Mouse (Mus musculus) erythroblast, adult 5-6 weeks (primary cell): ENCODE measurements around the gene Actn4. TPM values are rescaled to one million over a fixed set of nuclear protein-coding genes. Genes with fewer than 3 reads are reported as not detected.

Experiments
- ATAC-seq: replicated peaks from 2 replicates; pipeline ENCODE4 v1.8.0; 2016; ENCODE audit warnings: moderate number of reproducible peaks, mild to moderate bottlenecking, moderate TSS enrichment, inconsistent platforms; ENCODE audit not compliant: poor library complexity, low FRiP score, severe bottlenecking
- total RNA-seq, 2 experiments: library from RNA; stranded (forward) in 1 of 2; stranded (reverse) in 1 of 2; fragments of 150-400 nt in 1 of 2; fragments of 200-764, 138-1000 nt in 1 of 2; gene quantifications; 2 replicates each; pipeline versions ENCODE4 v1.2.3 to v1.2.4; 2015 to 2017; ENCODE audit warnings: low replicate concordance in 2 of 2

The Actn4 gene
- total RNA-seq, 2 experiments from 2014 or later, result 45.1 to 55.3 TPM

DNA sequence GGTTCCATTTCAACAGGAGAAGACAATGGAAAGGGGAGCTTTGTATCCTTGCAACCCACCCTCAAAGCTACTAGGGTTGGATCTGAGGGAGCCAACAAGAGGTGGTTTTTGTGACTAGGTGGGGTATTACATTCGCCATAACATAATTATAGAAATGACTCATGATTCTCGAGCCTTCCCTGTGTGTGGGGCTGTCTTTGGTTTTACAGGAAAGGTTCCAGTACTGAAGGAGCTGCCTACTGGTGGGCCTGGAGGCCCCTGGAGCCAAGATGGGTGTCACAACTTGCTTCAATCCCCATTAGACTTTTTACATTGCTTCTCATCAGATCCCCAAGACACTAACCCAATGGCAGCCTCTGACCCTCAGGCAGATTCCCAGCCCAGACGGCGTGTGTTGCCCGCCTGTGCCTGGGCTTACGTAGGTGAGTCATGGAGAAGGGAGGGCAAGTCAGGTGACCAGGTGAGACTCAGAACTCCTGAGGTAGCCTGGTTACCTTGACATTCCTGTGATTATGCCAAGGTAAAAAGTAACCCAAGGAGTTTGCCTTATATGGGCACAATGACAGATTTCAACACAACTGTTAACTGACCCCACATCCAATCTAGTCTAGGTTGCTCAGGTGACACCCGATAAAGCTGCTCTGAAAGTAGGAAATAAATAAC, 31.0 kb downstream of the Actn4 start:
- no peak for ATAC-seq

DNA sequence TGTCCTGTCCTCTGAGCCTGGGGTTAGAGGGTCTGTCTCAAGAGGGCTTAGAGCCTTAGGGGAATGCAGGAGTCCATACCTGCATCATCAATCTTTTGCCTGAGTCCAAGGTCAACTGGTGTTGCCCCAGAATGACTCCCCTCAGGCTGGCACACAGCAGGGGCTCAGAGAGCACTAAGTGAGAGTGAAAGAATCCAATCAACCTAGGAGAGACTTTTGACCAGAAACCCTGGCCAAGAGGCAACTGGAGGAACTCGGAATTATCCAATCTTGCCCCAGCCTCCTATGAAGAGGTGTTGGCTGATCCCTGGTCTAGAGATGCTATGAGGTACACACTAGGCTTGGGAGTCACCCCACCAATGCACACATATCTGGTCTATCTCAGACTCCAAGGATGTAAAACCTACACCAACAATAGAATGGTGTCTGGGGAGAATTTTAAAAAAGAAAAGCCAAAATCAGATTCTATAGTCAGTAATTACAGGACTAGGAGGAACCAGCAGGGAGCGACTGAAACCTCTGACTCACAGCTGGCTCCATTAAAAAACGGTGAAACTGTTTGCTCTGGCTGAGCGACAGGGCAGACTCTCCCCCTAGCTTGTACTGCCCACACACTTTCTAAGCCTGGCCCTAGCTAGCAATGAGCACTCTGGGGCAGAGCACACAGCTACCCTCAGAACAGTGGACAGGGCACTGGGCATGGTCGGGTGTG, 31.7 kb downstream of the Actn4 start:
- ATAC-seq, result no peak

DNA sequence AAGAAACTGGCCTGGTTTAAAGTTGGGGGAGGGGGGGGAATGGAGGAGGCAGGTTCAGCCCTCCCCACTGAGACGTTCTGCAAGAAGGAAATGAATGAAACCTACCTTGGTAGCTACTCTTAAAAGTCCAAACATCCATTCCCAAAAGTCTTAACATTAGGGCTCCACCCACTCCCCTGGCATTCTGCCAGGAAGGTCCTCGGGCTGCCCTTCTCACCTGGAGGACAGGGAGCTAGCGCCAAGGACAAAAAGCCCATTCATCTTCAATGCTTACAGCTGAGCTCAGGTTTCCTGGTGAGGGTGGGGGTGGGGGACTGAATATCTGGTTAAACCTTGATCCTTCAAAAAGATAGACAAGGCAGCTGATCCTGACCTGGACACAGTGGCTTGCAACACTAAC, 32.8 kb downstream of the Actn4 start:
- ATAC-seq, result no peak

DNA sequence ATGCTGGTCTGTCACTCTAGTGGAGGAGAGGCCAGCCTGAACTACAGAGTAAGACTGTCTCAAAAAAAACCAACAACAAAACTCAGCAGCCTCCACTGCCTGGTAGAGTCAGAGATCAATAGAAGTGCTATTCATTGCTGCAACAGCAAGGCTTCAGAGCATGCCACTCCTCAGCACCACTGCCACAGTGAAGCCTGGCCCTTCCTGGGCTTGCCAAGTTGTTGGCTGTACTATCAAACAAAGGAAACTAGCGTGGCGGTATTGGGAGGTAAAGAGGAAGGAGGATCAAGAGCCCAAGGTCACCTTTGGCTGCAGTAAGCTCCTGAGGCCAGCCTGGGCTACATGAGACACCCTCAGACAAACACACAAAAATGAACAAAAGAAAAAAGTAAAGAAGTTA, 36.0 kb downstream of the Actn4 start:
- ATAC-seq, result no peak

DNA sequence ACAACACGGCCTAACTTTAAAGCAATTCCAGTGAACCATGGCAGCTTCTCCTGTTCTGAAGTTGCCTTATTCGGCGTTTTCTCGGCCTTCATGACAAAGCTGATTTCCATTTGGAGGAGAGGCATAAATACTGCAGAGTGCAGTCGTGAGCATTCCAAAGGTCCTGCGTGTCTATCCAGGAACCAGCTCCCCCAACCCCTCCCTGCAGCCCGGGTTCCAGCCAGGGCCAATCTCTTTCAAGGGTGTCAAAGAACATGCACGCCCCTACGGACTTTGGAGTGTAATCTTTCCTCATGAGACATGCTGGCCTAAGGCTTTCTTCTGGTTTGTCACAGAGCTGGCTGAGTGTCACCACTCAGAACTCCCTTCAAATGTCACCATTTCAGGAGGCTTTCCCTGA, 36.8 kb downstream of the Actn4 start:
- ATAC-seq, result no peak

DNA sequence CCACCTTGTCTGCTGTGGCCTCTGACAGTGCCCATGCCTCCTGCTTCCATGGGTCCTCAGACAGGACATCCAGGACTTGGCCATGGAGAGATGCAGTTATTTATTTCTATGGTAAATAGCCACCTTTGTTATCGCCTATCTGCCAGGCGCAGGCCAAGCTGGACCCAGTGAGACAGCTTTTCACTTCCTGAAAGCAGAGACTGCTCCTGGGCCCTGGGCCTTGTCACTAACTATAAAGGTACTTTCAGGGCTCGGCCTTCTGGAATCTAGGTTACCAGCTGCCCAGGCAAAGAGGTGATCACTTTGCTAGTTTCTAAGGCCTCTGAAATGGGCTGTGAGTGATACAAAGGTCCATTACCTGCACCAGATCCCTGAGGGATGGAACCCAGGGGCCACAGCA, 37.3 kb downstream of the Actn4 start:
- ATAC-seq, result no peak

DNA sequence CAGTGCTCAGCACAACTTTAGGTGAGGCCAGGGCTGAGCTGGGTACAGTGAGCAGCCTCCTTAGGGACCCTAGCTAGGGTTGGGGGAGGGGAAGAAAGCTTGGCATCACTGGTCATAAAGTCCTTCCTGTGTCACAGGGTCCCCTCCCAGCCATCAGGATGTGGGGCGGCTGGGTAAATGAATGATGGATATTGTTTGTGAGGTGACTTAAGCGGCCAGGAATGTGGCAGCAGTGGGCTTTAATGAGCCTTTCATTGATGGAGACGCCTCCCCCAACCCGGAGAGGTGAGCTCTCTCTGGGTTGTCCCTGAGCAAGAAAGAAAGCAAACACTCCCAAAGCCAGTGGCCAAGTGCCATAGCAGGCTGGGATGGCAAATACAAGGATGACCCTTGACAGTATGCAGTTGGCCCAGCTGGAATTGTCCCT, 38.3 kb downstream of the Actn4 start:
- no peak for ATAC-seq

DNA sequence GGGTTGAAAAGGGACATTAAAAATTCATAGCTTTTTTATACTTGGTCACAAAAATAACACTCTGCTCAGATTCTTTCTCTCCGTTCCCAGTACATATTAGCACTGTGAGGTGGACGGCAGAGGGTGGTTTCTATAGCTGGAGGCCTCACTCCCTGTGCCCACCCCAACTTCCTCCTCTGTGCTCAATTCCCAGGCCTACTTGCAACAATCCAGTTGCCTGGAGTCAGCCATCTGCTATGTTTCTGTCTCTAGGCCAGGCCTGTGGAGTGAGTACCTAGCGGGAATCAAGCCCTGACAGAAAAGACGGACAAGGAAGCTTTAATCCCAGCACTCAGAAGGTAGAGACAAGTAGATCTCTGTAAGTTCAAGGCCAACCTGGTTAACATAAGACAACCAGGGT, 39.5 kb downstream of the Actn4 start:
- no peak for ATAC-seq

DNA sequence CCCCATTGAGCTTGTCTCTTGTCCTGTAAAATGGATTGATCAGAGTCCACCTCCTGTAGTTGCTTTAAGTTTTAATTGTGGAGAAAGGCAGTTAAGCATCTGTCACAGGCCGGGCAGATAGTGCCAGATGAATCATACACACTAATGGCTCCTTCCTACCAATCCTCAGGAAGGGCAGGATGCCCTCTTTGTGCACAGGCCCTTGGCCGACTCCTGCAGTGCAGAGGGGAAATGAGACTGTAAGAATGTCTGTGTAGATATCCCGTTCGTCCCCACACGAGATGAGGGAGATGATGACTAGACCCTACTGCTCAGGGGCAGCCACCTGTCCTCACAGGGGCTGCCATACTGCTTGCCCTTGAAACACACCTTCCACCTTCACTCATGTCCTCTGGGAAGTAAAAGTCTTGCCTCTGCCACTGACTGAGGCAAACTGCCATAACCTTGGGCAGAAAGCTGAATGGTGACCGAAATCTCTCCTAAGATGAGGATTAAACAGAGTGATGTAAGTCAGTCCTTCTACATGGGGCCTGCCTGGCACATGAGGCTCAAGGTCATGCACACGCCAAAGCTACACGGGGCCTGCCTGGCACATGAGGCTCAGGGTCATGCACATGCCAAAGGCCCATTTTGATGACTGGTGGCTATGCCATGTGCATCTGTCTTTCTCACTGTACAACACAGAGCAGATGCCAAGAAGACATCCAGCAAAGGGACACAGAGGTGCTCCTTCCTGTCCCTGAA, 40.2 kb downstream of the Actn4 start:
- no peak for ATAC-seq

DNA sequence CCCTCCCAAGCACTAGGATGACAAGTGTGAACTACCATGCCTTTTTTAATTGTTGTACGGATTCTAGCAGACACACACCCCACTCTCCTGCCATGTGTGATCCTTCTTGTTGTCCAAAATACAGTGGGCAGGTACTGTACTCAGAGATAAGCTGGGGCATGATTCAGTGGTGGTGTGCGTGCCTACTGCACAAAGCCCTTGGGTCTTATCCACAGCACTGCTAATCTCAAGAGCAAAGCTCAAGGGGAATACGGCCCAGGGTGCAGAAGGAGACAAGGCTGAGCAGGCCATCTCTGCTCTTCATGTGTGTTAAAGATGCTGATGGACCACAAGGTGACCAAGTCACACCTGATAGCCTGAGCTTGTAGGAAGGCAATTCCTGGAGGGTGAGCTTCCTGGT, 41.0 kb downstream of the Actn4 start:
- no peak for ATAC-seq

DNA sequence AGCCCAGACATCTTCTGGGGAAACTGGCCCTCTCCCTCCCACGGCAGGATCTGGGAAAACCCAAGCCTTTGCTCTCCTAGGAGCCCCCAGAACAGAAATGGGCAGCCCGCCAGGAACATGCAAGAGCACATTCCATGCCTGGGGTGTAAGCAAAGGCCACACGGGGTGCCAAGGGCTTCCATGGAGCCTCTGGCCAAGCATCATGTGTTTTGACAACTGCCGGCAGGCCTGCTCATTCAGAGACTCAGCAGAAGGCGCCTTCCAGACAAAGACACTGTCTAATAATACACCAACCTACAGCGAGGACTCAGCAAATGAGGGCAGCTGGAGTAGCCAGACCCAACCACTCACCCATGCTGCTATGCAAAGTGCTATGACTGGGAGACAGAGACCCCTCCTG, 42.3 kb downstream of the Actn4 start:
- ATAC-seq, result no peak

DNA sequence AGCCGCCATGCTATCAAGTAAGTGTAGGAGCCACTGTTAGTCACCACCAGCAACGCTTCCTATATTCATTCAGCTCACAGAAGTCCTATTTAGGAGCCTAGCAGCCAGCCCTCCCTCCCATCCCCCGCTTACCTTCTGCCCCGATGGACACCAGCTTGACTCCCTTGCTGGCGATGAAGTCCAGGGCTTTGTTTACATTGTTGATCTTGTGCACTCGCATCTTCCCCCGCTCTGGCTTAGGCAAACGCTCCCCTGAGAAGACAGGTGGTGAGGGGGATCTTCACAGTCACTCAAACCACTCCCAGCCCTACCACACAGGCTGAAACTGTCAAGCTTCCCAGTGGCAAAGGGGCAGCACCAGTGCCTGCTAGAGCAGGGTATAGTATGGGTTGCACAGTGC, 43.6 kb downstream of the Actn4 start:
- ATAC-seq, result no peak

DNA sequence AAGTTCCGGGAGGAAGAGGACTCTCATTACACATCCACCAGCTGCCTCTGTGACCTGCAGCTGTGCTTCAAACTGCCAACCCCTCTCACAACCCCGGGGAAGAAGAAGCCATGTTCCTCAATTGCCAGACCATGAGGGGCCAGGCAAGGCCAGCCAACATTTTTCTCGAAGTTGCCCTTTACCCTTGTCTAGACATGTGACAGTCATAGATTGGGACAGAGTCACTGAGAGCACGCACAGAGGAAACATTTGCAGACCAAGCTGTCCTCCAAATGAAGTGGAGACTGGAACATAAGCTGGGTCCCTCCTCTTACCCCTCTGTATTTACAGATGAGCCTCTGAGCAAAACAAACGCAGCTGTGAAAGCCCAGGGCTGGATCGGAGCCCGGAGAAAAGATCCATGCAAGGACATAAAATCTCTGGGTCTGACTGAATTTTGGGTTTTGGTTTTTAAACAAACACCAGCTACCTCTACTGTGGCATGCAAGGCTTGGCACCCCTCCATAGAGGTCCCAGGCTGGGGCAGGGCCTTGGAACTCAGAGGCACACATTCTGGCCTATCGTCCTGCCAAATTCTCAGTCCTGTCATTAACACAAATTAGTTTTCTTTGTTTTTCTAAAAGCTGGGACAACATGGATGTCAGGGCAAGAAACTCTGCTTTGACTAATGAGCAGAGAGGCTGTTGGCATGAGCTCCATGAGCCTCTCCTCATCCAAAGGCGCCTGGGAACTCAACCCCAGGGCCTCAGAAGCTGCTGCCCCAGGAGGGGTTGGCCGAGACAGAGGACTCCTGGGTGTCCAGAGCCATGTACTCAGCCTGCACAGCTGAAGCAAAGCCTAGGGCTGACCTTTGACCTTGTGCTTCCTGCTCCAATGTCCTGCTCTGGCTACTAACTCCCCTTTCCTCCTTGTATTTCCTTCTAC, 44.4 kb downstream of the Actn4 start:
- no peak for ATAC-seq

DNA sequence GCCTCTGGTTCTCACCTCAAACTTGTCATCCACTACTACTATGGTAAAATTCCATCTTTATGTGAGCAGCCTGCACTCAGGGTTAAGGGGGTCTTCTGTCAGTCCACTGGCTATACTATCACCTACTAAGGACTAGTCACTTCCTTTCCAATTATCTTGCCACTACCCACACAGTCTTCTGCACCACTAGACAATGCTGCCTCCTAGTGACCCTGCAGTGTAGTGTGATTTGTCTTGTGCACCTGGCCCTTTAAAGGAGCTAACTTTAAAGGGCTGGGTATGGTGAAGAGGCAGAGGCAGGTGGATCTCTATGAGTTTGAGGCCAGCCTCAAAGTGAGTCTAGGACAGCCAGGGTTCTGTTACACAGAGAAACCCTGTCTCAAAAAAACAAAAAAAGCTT, 45.6 kb downstream of the Actn4 start:
- no peak for ATAC-seq

DNA sequence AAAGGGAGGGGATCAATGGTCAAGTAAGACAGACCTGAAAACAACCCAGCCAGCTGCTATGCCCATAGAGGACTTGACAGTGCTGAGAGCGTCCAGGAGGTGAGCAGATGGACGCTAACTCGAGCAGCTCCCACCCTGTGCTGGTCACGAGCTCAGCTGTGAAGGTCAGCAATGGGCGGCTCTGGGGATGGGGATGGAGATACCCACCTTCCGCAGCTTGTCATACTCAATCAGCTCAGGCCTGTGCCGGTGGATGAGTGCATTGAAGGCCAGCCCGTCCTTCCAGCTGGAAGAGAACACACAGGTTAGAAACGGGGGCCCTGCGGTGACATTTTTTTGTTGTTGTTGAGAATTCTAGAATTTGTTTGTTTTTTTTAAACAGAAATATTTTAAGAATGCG, 49.0 kb downstream of the Actn4 start:
- no peak for ATAC-seq

DNA sequence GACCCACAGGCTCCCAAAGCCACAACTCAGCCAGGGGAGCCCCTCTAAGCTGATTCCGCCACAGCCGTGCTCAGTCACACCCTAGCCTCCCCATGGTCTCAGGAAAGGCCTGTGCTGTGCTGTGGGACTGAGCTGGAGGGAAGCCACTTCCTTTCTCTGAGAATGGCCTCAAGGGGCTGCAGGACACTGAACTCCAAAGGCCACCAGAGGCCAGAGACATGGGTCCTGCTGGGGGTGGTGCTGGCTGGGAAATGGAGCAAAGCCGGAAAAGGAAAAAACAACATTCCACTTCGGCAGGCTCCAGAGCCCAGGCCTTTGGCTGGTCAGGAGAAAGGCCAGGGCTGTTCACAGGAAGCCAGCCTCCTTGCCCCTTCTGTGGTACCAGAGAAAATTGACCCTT, 50.5 kb downstream of the Actn4 start:
- ATAC-seq, result no peak

DNA sequence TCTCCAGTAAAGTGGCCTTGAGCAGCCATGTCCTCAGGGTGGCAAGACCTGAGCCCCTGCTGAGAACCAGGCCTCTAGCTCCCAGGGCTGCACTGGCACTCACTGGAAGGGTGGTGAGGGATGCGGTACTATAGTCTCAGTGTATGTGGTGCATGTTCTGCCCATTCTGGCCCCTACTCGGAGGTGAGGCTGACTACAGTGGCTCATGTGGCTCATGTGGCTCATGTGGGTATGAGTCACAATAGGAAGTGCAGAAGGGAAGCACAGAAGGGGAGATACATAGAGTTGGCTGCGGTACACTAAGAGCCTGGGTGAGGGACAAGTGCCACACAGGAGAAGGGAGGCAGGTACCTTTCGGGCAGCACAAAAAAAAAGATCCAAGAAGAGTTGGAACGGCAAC, 54.9 kb downstream of the Actn4 start:
- ATAC-seq, result no peak

DNA sequence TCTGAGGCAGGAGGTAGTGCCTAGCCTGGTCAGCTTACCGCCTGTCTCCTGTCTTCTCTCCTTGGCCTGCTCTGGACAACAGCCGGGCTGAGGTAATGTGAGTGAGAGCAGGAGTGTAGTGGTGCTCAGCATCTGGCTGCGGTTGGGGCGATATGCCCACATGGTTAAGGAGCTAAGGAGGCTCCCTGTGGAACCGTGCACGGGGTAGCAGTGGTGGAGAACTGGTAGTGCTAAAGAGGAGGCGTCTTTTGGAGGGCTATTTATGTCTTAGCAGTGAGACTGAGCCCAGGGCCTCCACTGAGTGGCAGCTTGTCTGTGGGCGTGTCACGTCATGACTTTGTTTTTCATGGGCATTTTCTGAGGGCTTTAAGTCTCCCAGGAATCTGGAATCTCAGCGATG, 58.4 kb downstream of the Actn4 start:
- ATAC-seq, result no peak

DNA sequence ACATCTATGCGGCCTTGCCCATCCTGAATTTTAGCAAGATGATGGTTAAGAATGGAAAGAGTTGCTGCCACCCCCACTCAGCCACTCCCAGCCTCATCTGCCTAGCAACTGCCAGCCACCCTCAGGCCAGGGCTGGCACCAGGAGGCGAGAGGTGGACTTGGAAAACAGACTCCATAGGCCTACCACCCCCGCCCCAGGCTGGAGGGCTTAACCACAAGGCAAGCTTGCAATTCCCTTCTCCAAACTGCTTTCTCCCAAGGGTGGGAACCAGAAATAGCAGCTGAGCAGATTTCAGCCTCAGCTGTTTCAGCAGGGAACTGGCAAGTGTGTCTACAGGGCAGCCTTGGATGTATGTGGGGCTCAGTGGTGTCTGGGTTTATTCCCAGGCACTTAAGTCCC, 59.3 kb downstream of the Actn4 start:
- no peak for ATAC-seq

DNA sequence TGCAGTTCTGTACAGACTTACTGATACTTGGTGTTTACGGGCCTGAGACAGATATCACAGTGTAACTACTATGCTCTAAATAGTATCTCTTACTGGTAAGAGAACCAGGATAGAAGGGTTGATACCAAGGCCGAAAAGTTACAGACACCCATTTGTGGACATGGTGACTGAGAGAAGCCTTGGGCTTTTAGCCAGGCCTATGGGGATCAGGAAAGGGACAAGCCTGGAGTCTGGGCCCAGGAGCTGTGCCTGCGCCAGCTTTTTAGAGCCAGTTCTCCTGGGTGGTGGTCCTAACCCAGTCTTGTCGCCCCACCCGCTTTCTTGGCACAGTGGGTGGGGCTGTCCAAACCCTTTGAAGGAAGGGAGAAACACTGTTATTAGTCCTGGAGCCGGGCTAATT, 60.0 kb downstream of the Actn4 start:
- no peak for ATAC-seq
